Mouse (Mus musculus): ENCODE measurements around the gene Stx1a.

Gene Stx1a

GRCm38 (mm10) chr5:135008671-135009589 is 14.4 kb upstream of the Stx1a start, which contains the start of gene Abhd11:
TSS of gene Abhd11 (plus strand) at chr5:135009152.
- peak; percentile 100 for DNase-seq (ENCODE audit: low spot score)

GRCm38 (mm10) chr5:135009590-135010319 is 13.5 kb upstream of the Stx1a start:
- peak; percentile 86 for DNase-seq (ENCODE audit: low spot score)

DNA sequence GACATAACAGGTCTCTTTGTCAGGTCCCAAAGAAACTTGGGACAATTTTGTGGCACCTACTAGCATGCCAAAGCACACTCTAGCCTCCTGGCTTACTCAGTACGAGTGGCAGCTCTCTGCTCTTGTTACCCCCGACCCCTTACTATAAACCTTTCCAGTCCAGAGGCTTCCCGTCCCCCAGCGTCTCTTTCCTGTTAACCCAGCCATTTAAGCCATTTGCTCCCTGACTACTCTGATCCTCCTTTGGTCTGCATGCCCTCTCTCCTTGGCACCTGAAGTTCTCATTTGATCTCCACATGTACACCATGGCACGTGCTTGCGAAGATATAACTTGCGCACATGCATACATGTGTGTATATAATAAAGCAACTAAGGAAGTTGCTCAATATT is 13.0 kb upstream of the Stx1a start:
- no peak for DNase-seq (ENCODE audit: low spot score)

GRCm38 (mm10) chr5:135010841-135011743 is 12.2 kb upstream of the Stx1a start:
- no peak for DNase-seq (ENCODE audit: low spot score)

GRCm38 (mm10) chr5:135011809-135012613 is 11.3 kb upstream of the Stx1a start:
- DNase-seq (ENCODE audit: low spot score) = no peak

DNA sequence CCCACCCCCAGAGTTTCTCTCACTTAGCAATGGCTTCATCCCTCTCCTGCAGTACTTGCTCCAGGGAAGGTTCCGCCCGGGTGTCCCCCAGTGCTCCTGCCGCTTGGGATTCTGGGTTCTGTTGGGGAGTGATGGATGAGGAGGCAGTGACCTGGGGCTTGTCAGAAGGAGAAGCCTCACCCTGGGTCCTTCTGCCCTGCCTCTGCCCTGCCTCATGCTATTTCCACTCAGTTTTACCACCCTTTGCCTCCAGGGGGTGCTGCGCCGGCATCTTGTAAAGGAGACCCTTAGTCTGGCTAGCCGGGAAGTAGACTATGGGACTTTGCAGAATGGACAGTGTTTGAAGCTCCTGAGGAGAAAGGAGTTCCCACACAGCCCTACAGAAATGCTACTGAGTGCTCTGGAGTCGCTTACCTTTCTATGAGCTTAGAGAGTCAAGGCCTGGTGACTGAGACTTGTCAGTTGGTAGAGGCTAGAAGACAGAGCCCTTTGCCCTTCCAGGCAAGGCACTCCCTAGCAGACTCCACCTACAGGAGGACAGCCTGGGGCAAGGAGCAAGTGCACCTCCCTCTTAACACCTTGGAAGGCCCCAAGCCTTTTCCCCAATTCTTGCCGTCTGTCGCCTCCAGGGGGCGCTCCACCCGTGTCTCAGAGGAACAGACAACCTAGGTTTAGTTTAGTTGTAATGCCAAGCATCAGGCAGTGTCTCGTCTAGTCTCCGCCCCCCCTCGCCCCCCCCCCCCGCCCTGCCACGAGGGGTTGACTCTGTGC is 10.4 kb upstream of the Stx1a start:
- DNase-seq (ENCODE audit: low spot score) = peak; percentile 80

DNA sequence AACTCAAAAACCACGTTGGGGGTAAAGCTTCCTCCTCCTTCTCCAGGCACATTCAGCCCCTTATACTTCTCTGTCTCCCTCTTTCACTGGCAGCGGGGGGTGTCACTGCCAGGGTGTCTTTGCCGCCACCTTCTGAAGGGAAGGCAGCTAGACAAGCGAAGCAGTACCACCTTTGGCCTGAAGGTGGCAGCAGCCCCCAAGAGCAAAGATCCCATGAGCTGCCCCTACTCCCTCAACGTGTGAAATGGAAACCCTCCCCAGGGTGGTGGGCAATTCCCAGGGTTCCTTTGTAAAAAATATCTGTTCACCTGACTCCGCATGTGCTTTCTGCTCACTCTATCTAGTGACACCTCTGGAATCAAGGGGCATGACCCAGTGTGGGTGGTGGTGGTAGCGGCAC is 7.8 kb upstream of the Stx1a start:
- peak; percentile 91 for DNase-seq (ENCODE audit: low spot score)

DNA sequence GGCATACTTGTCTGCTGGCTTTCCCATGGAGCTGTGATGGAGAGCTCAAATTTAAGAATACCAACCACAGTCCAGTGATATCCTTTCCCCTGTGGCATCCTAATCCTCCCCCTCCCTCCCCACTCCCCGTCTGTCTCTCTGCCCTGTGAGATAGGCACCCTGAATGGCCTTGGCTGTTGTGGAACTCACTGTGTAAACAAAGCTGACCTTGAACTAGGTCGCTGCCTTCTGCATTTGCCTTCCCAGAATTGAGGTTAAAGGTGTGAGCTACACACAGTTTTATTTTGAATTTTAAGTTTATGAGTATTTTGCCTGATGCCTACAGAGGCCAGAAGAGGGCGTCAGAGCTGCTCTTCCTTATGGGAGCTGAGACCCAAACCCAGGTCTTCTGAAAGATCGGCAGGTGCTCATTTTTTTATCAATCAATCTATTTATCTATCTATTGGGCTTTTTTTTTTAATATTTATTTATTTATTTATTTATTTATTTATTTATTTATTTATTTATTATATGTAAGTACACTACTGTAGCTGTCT is 7.0 kb upstream of the Stx1a start:
- DNase-seq (ENCODE audit: low spot score) = no peak

GRCm38 (mm10) chr5:135021814-135022213 is 1.5 kb upstream of the Stx1a start:
- DNase-seq (ENCODE audit: low spot score) = no peak

DNA sequence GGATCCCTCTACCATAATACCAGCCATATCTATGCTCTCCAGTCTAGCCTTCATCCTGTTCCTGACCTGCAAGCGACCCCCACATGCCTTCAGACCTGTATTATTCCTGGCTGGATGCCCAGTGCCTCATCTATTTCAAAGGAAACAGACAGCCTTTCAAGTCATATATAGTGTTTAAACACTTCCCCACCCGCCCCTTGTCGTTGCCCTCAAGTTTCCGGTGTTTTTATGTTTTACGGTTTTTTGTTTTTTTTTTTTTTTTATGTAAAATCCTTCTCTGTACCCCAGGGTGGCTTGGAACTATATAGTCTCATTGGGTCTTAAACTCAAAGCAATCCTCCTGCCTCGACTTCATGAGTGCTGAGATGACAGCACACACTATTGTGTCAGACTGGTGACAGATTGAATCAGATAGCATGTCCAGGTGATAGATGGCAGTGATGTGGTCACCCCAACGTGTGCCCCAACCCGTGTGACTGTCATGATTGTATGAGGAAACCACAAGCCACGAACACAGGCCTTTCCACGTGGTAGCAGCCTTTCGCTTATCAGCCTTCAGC is 1.5 kb downstream of the Stx1a start:
- DNase-seq (ENCODE audit: low spot score) = no peak

DNA sequence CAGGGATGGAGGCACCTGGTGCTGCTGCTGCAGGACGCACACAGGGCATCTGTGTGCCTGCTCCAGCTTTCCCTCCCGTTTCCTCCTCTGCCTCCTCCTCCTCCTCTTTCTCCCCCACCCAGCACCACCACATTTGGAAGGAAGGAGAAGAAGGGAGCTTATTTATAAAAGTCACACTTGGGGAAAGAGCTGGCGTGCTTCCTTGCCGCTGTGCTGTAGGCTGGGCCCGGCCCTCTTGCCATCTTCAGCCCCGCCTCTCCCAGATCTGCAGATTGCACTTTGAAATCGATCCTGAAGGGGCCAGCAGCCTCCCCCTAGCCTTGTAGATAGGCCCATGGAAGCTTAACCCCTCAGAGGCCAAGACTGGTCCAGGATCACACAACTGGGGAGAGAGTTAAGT is 2.6 kb downstream of the Stx1a start:
- DNase-seq (ENCODE audit: low spot score) = no peak

- DNase-seq (ENCODE audit: low spot score) = no peak
These were observed 5.9 kb downstream of the Stx1a start for GRCm38 (mm10) chr5:135029007-135029854.

GRCm38 (mm10) chr5:135032581-135032980 is 9.3 kb downstream of the Stx1a start:
- no peak for DNase-seq (ENCODE audit: low spot score)

- DNase-seq (ENCODE audit: low spot score) = no peak
These were observed 11.3 kb downstream of the Stx1a start for GRCm38 (mm10) chr5:135034593-135034992.

- DNase-seq (ENCODE audit: low spot score) = no peak
These were observed 12.5 kb downstream of the Stx1a start for GRCm38 (mm10) chr5:135035608-135036359.

DNA sequence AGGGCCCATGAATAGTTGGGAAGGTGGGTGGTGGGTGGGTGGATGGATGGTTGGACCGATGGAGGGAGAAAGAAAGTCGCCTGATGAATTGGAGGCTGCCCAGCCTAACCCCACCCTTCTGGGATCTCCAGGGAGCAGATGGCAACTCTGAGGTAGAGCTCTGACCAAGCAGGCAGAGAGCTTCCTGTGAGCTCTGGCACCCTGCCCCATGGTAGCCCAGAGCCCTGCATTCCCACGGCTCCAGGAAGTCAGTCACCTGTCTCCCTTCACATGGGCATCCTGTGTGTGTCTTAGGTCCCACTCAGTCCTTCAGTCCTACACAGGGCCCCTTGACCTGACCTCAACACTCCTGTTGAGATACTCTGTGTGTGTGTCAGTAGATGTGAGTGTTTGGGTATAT is 14.7 kb downstream of the Stx1a start:
- DNase-seq (ENCODE audit: low spot score) = no peak

DNA sequence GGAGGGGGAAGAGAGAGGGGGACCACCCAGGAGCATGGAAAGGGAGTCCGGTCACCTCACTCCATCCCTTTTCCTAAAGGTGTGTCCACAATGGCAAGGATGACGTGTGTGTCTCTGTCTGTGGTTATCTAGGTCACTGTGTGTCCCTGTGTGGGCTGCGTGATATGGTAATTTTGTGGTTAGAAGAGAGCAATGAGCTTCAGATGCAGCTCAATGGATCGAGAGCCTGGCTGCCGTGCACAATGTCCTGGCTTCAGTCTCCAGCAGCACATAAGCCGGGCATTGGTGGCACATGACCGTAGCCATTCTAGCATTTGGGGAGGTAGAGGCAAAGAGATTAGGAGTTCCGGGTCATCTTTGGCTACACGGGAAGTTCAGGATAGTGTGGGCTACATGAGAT is 16.3 kb downstream of the Stx1a start:
- no peak for DNase-seq (ENCODE audit: low spot score)

DNA sequence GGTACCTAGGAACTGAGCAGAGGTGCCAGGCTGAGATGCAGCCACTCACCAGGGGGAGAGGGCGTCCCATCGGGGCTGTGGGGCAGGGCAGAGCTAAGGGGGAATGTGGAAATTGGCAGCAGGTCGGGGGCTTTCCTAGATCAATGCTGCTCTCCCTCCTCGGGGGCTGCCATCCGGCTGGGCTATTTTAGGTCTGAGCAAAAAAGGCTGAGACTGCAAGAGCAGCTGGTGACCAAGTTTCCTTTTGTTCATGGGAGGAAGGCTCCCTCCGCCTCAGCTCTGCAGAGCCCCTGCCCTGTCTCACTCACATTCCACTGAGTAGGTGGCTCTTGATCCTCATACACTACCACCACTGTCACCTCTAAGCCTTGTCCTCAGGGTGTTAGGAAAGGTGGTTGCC is 16.8 kb downstream of the Stx1a start:
- no peak for DNase-seq (ENCODE audit: low spot score)
